Mouse (Mus musculus) CD4-positive, CD25-positive, alpha-beta regulatory T cell, adult 2 months (primary cell): ENCODE data around the gene Pttg1.

Experiments
- DNase-seq: peaks from one replicate; pipeline ENCODE4 v3.0.0-alpha.2; 2012; ENCODE audit warnings: low read depth, low spot score

Pttg1 gene

DNA sequence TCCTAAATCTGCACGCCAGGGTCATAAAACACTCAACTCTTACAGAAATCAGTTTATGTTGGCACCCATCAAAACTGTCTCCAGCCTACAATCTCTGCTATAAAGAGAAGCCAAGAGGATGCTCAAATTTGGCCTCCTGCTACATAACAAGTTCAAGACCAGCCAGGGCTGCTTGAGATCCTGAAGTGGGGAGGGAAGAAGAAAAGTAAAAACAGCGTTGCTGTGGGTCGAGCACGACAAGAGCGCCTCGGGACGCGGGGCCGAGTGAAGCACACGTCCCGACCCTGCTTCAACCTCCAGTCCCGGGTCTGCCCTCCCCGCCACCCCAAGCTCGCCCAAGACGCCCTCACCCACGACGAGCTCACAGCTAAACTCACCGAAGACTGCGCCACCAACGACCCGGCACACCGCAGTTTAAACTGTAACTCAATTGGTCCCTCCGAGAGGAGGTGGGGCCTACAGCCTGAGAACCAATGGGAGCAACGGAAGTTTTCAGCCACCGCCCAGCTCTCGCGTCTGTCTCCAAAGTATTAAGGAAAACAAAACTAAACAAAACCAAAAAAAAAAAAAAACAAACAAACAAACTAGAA lies at the start of gene Pttg1:
TSS of gene Pttg1 (minus strand) at position 428 of the 590 bp plus-strand sequence.
- peak; percentile 94 for DNase-seq

DNA sequence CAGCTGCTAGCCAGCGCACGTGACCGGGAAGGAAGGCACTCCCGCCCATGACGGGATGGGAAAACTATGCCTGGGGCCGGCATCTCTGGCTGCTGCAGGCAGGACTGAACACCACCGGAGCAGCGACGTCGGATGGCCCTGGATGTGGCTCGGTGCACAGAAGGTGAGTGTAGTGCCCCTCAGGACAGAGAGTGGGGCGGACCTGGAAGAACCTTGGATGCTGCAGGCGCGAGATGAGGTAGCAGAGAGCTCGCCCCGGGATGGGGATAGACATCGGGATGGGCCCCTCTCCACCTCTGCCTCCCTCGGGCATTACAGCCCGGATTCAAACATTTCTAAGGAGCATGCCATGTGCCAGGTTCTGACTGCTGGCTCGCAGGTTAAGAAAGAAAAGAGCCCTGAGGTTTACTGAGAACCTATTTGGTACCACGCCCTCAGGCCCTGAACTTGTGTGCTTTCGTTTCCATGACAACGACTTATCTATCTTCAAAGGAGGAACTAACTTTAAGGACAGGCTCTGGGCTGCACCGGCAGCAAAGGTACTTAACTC lies 48.2 kb upstream of the Pttg1 start, which contains the start of gene C1qtnf2:
TSS of gene C1qtnf2 (plus strand) at position 52 of the 550 bp plus-strand sequence.
- peak; percentile 73 for DNase-seq

DNA sequence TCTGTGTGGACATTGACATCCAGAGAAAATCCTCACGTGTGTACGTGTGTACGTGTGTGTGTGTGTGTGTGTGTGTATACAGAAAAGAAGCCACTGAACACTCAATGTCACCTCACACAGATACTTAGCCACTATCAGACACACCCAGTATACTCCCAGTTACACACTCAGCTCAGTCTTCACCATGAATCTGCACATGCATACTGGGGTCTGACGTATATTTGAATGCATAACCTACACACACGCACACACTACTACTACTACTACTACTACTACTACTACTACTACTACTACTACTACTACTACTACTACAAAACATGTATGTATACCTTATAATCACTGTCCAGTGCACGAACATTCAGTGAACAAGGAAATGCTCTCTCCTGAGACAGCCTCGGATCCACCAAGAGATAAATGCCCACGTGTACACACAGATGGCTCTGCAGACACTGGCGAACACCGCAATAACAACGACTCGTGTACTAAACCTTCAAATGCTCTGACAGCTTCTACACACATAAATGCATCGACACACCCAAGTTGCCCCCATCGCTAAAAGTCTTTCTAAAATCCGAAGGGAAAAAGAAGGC lies 47.7 kb upstream of the Pttg1 start:
- no peak for DNase-seq

DNA sequence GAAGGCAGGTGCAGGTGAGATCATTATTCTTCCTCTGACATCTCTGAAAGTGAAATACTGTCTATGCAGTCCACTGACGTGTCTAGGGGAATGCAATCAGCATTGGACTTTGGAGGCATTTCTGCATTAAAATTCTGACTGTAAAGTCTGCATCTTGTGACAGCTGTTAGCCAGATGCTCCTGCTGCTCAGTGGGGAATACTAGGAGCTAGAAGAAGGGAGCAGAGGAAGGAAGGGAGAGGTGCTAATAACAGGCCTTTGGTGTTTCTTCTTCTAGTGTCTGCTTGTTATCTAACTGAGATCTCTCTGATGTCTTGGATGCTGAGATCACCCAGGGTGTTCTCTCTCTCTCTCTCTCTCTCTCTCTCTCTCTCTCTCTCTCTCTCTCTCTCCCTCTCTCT lies 47.1 kb upstream of the Pttg1 start:
- DNase-seq = no peak

DNA sequence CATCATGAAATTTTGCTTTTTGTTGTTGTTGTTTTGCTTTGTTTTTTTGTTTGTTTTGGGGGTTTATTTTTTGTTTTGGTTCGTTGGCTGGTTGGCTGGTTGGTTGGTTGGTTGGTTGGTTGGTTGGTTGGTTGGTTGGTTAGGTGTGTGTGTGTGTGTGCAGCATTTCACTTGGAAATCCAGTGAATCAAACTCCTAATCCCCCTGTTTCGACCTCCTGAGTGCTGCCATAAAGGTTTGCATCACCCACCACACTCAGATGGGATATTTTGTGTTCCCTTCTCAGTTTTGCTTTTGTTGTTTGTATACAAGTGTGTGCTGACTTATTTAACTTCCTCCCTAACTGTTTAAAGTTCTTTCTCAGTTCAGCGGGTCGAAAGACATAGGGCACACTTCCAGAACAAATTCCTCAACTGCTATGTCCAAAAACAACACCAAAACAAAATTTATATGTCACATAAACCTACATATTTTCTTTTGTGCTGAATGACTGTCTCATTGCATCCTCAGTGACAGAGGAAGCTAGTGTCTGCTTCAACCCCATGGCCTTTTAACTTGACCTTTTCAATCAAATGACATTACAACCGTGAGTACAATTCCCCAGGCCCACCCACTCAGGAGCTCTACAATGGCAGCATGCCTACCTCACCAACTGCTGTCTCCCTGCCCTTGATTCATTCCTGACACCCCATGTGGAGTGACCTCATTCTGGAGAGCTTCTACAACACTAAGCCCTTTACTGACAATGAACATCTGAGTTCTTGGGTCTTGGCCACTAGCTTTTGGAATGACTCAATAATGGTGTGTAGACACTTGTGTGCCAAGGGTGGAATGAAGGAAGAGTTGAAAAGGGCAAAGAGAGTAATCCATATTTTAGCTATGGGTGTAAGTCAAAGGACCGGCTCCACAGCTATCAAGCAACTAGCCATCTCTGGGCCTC lies 45.1 kb upstream of the Pttg1 start:
- DNase-seq = no peak

DNA sequence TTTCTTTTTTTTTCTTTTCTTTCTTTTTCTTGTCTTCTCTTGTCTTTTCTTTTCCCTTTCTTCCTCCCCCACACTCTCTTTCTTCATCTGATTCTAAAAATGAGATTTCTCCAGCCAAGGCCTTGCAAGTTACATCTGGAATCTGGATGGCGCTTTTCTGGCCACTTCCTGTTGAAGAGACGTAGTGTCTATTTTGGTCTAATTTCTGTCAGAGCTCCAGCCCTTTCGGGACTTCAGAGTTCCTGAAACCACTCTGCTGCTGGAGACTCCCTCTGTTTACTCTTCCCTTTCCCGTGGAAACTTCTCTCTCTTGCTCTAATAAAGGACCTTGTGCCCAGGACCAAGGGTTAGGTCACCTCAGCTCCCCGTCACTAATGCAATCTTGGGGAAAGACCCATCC lies 44.1 kb upstream of the Pttg1 start:
- DNase-seq = no peak

DNA sequence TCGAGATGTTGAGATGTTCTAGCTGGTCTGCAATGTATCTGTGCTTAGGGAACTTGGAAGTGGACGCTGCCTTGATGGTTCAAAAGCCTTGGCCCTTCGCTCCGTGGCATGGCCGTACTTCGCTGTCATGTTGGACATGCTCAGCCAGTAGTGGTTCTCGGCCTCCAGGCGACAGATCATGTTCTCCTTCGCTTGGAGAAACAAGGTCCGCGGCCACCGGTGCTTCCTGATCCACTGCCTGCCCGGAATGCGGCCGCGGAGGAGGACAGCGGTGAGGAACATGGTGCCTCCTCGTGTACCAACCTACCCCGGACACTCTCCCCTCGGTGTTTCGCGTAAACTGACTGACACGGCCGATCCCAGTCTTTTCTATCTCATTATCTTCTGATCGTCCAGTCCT lies 37.2 kb upstream of the Pttg1 start:
- no peak for DNase-seq

DNA sequence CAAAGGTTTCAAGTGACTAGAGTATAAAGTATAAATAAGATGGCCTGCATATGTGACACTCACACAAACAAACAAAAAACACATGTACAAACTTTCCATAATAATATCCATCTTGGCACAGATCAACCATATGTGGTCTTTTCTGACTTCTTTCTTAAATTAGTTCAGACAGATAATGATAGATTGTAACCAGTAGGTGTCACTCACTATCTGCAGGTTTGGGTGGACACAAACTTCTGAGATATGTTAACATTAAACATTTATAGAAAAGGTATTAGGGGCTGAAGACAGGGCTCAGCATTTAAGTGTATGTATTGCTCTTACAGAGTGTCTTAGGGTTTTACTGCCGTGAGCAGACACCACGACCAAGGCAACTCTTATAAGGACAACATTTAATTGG lies 26.2 kb upstream of the Pttg1 start:
- peak; percentile 28 for DNase-seq

DNA sequence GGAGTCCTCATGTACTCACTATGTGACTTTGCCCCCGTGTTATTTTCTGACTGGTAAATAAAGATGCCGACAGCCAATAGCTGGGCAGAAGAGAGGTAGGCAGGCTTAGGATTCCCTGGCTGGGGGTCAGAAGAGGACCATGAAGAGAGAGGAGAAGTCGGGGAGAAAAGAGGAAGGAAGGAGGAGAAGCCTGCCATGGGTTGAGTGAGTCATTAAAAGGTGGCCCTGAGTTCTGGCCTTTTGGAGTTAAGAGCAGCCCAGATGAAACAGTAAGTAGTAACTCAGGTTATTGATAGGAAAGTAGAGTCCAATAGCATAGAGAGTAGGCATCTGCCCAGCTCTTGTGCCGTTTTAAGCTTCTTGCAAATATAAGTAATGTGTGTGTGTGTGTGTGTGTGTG lies 25.3 kb upstream of the Pttg1 start:
- DNase-seq = no peak

DNA sequence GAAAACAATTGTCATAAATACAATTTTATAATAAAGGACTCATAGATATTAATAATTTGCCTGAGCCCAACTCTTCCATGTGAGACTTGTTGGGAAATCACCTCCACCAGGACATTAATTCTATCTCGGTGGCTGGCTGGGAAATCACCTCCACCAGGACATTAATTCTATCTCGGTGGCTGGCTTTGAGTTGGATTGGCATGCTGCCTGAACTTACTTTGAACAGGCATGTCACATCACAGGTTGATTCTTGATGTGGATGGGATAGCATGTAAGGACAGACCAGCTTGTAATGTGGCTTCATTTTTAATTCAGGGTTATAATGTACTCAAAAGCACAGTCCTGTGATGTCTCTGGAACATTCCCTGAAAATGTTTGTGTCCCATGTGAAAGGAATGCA lies 23.9 kb upstream of the Pttg1 start:
- no peak for DNase-seq

DNA sequence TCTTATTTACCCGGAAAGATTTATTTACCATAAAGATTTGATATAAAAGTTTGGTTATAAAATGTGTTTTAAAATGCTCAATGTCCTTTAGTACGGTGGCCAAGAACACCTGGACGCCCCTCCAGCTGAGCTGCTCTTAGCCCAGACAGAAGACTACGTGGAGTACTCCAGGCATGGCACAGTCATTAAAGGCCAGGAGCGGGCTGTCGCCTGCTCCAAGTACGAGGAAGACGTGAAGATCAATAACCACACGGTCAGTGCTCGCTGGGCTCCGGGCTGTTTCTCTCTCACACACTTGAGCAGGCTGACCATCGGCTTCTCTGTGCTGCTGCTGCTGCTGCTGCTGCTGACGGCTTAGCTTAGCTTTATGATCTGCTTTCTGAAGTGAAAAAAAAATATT lies 17.1 kb upstream of the Pttg1 start:
- DNase-seq = no peak

DNA sequence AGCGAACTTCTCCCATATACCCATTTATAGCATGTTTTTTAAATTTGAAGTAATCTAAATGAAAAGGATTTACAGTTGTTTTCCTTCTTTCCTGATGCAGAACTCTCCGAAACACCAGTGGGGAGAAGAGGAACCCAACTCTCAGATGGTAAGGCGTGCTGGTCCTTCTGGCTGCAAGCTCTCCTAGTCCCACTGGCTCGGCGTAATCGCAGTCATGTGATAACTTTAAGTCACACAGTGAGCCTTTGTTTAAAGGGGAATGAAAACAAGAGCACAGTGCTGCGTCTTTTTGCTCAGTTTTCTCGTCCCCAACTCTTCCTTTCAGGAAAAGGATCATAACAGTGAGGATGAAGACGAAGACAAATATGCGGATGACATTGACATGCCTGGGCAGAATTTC lies 15.1 kb upstream of the Pttg1 start:
- no peak for DNase-seq

DNA sequence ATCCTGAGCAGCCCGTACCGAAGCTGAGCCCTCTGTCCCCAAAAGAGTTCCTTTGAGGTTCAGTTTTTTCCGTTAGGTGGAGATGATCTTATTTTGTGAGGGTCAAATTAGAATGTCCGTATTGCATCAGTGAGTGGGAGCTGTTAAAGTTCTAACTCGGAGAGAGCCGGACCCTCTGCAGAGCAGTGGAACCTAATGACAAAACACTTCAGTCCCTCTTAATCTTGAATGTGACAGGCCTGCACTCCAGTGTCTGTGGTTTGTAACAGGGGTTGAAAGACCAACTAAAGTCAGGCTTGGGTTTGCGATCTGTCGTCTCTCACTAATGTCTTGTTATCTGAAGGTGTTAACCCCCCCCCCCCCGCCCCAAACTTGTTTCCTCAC lies 8.0 kb upstream of the Pttg1 start:
- DNase-seq = no peak

DNA sequence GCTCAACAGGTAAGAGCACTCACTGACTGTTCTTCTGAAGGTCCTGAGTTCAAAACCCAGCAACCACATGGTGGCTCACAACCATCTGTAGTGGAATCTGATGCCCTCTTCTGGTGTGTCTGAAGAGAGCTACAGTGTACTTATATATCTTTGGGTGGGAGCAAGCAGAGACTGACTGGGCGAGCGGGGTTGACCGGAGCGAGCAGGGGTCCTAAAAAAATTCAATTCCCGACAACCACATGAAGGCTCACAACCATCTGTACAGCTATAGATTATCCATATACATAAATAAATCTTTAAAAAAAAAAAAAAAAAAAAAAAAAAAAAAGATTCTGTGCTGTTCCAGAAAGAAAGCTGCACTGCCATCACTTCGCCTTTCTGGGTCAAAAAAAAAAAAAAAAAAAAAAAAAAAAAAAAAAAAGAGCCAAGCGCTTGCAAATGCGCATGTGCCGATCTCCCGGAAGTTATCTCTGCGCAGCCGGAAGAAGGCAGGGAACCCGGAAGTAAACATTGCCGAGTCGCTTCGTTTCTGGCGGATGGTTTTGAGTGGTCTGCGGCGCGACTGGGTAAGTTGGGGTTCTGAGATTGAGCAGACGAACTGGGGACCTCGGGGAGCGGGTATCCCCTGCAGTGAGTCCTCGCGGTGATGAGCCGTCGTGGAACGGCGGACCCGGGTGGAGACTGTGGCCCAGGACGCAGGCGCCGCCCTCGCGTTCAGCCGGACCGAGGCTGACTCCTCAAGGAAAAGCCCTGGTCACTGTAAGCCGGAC lies 7.4 kb upstream of the Pttg1 start, which contains the start of gene Slu7:
TSS of gene Slu7 (plus strand) at position 491 of the 770 bp plus-strand sequence.
- peak; percentile 92 for DNase-seq

DNA sequence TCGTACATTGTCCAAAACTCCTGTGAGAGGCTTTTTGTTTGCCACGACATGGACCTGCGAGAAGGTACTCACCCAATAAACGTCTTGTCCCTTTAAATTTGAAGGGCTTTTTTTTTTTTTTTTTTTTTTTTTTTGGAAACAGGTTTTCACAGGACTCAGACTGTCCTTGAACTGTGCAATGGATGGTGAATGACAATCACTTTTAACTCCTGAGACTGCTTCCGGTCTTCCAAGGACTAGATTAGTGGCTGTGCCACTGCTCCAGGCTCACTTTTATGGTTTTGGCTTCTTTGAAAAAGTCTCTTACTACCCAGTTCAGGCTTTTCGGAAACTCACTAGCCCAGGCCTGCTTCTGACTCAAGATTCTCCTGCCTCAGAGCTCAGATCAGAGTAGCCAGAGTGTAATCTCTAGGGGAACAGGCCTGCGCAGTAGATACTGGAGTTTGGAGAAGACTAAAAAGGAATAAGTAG lies 398 bp upstream of the Pttg1 start:
- no peak for DNase-seq

DNA sequence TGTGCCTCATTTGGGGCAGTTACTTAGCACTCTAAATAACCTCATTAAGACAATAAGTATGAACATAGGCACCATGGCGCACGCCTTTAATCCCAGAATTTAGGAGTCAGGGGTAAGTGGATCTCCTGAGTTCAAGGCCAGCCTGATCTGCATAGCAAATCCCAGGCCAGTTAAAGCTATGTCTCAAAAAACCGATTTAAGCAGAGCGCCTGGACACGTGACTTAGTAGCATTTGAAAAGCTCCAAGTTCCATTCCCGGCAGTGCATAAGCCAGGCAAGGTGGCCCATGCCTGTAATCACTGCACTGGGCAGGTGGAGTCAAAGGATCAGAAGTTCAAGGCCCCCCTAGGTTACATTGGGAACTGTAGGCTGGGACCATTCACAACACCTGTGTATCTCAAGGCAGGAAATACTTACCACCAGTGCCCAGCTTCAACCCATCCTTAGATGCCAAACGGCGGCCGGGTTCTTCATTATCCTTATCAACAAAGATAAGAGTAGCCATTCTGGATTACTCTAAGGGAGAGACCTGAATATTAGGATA lies 813 bp downstream of the Pttg1 start:
- peak; percentile 18 for DNase-seq

DNA sequence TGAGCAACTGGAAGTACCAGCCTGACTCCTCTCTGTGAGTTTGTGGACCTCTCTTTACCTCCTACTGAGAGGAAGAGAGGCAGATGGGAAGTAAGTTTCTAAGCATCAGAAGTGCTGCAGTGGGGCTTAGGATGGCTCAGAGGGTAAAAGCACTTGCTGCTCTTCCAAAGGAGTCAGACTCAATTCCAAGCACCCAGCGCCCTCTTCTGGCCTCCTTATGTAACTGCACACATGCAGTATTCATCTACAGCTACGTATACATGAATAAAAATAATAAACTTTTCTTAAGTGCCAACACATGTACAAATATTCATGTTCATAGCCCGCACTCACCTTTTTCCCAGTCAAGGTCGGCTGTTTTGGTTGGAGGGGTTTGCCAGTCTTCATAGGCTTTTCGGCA lies 1.7 kb downstream of the Pttg1 start:
- peak; percentile 17 for DNase-seq

DNA sequence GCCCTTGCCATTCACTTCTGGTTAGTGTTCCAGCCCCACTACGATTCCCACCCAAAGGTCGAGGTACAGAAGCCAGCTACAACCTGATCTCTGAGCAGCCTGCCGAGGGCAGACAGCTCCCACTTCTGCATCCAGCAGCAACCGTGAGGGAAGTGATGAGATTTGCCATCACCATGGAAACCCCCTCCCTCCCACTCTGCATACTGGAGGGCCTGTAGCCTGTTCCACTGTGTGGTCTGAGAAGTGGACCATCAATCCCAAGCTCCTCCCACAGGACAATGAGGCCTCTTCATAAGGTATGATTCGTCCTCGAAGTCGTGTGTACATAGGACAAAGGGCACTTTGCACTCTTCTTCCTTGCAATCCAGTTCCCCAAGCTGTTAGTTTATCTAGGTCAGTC lies 8.8 kb downstream of the Pttg1 start:
- DNase-seq = no peak

DNA sequence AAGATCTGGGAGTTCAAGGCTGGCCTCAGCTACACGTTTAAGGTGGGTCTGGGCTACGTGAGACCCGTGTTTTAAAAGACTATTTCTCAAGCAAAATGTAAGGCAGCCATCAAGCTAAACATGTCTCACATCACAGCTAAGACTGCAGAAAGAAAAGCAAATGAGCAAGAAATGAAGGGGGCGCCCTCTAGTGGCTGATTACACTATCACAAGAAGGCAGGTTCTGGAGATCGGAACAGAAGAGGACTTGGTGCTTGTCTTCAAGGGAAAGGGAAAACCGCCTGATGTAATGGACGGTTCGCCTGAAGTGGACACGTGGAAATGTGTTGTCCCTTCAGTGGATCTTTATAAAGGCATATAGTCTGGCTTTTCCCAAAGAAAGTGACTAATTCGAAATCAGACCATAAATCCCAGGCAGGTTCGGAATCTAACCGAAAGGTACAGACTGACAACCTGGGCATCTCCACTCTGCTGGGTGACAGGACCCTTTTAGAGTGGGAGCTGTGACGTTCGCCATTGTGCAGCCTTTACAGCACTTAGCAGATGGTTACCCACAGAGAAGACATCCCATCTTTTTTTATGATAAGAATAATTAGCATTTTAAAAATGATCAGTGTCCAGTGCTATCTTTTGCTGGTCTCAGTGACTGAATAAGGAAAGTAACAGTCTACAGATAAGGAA lies 13.1 kb downstream of the Pttg1 start:
- peak; percentile 88 for DNase-seq

DNA sequence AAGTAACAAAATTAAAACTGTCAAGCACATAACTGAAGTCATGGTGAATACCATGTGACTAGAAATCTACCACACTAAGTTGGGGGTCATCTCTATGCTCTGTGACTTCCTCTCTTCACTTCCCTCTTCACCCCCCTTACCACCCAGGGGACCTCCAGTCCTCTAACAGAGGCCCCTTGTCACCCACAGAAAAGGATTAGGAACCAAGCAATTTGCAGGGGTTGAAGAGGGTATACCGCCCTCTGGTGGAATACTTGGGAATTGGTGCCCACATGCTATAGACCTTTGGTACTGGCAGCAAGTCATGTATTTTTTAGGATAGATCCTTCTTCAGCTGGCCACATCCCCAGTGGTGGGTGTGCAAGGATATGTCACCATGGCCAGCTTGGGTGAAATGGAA lies 14.6 kb downstream of the Pttg1 start:
- peak; percentile 89 for DNase-seq

DNA sequence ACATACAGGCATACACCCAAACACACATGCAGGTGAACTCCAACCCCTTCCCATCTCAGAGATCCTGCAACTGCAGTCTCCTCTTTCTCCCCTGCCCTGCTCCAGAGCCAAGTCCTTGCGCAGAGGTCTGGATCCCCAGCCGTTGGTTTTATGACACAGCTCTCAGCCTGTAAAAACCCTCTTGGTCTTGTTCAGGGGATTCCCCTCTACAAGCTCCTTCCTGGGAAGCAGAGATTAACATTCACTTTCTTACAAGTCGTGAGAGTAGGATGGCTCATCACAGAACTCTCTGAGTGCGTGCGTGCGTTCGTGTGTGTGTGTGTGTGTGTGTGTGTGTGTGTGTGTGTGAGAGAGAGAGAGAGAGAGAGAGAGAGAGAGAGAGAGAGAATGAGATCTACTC lies 15.8 kb downstream of the Pttg1 start:
- peak; percentile 35 for DNase-seq
